Mouse (Mus musculus) liver, embryonic 15.5 days (tissue): Measurements from ENCODE around the gene Dkkl1. TPM values are rescaled to one million over a fixed set of nuclear protein-coding genes. Genes with fewer than 3 reads are reported as not detected.

Source experiments
- ATAC-seq: fragments of 200-750 bp; cut with Nextera tagmentation; 2 replicates; pipeline ENCODE4 v1.8.0; 2017; ENCODE audit warnings: moderate number of reproducible peaks, mild to moderate bottlenecking, moderate library complexity; ENCODE audit not compliant: insufficient read depth
- H3K27ac ChIP-seq: fragments of 300-500 bp; sonication (generic); replicated peaks from 2 replicates; pipeline ENCODE4 v1.5.1; 2015; ENCODE audit warnings: mild to moderate bottlenecking, inconsistent platforms
- H3K27me3 ChIP-seq: fragments of 300-500 bp; sonication (generic); 2 replicates; pipeline ENCODE4 v1.6.1; 2015; ENCODE audit warnings: mild to moderate bottlenecking, inconsistent platforms
- H3K36me3 ChIP-seq: fragments of 300-500 bp; sonication (generic); replicated peaks from 2 replicates; pipeline ENCODE4 v1.6.1; 2015; ENCODE audit warnings: moderate library complexity, mild to moderate bottlenecking, inconsistent platforms
- H3K4me1 ChIP-seq: fragments of 300-500 bp; sonication (generic); replicated peaks from 2 replicates; pipeline ENCODE4 v1.6.1; 2015; ENCODE audit warnings: inconsistent platforms
- H3K4me2 ChIP-seq: fragments of 300-500 bp; sonication (generic); 2 replicates; pipeline ENCODE4 v1.6.1; 2015; ENCODE audit warnings: moderate library complexity, mild to moderate bottlenecking, inconsistent platforms
- H3K4me3 ChIP-seq: fragments of 300-500 bp; sonication (generic); replicated peaks from 2 replicates; pipeline ENCODE4 v1.5.1; 2015; ENCODE audit warnings: mild to moderate bottlenecking, inconsistent platforms
- H3K9ac ChIP-seq: fragments of 300-500 bp; sonication (generic); 2 replicates; pipeline ENCODE4 v1.6.1; 2015; ENCODE audit warnings: moderate library complexity, mild to moderate bottlenecking, inconsistent platforms
- H3K9me3 ChIP-seq: fragments of 300-500 bp; sonication (generic); replicated peaks from 2 replicates; pipeline ENCODE4 v1.6.1; 2016; ENCODE audit warnings: inconsistent platforms
- WGBS: fragments of 180-500 bp; shearing (Covaris S2); methylation state at CpG from one replicate; pipeline ENCODE4 v1.1.7; 2015; ENCODE audit warnings: mixed read lengths; ENCODE audit not compliant: insufficient replicate concordance; 5-methylcytosine and 5-hydroxymethylcytosine counted together
- polyA plus RNA-seq: library from polyadenylated mRNA; unstranded; fragments of >200 nt; fragmentation: Nextera tagmentation; extraction: Ambion mirVana; gene quantifications from 2 replicates; pipeline ENCODE4 v1.2.1, GENCODE M21; 2015

Gene Dkkl1
- polyA plus RNA-seq, 1 experiment from 2014 or later = 2.4 TPM

DNA sequence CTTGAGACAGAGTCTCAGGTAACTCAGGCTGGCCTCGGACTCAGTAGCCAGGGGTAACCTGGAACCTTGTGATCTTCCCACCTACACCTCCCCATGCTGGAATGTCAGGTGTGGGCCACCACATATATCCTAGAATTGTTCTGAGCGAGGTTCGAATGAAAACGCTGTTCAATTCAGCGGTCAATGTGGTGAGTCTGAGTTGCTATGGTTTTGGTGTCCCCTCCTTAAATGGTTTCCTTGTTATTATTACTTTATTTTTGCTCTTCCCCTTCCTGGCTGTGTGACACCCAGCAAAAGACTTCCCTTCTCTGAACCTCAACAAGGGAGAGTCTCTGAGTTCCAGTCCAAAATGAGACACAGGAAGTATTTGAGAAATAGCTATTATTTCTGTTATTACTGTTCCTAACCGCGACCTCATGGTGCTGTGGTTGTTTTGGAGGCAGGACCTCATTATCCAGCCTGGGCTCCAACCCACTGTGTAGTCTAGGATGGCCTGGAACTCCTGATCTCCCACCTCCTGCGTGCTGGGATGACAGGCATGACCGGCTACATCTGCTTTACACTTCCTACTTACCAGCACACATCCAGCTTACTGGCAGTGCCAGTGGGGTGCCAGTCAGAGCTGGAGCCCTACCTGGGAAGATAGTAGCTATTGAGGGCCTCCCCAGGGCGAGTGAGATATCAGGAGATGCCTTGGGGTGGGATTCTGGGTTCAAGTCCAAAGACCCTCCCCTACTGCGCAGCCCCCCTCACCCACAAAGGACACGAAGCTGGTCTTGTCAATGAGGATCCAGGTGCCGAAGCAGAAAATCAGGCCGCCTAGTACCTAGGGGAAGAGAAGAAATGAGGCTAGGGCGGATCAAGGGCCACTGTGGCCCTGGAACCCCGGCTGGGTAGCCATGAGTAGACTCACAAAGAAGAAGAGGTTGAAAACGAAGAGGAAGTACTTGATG, 26.1 kb upstream of the Dkkl1 start:
- H3K4me2 ChIP-seq = peak overlapping the region; percentile 80
- H3K4me3 ChIP-seq = peak overlapping the region; percentile 52
- 35% methylated on average over 17 of the region's 17 CpGs for WGBS
- peak overlapping the region; percentile 37; the same call in 1 of the 2 replicates for H3K9ac ChIP-seq
- peak overlapping the region; percentile 73 for H3K27ac ChIP-seq
- H3K27me3 ChIP-seq = peaks cover 9% of the 10 kb centered on the region
- peaks cover 43% of the 10 kb centered on the region for H3K4me1 ChIP-seq
- no peaks in the 10 kb centered on the region for H3K9me3 ChIP-seq
- 0 out of 2 replicates have a peak, but pooled peaks cover 1% of the 10 kb centered on the region for H3K36me3 ChIP-seq
- ATAC-seq = 0 out of 2 replicates have a peak, but pooled peaks have one; percentile 11

DNA sequence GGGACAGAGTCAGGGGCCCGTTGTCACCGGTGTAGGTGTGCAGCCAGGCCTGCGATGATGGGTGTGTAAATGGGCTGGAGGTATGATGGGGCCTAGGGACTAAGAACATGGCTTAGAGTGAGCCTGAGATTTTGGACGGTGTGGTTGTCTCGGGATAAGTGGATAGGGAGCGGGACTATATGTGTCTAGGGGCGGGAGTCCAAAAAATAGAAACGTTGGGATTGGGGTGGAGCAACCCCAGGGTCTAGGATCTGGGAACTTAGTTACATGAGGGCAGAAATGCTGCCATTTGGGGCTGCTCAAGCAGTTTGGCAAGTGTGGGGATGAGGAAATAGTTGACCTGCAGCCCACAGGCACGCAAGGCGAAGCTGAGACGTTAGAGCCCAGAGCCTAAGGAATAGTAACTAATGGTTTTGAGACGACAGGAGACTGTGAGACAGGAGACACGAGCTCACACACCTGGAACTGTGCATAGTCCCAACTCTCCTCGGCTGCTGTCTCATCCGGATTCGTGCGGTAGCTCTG, 23.8 kb upstream of the Dkkl1 start:
- Histone ChIP-seq H3K27me3 (peaks cover 3% of the 10 kb centered on the region), H3K36me3 (0 out of 2 replicates have a peak, but pooled peaks cover 3% of the 10 kb centered on the region), H3K9ac (no peak overlapping the region), H3K4me3 (no peak overlapping the region), H3K9me3 (no peaks in the 10 kb centered on the region), H3K4me1 (peaks cover 46% of the 10 kb centered on the region), H3K4me2 (peak overlapping the region; percentile 39; the same call in 1 of the 2 replicates), H3K27ac (no peak overlapping the region)
- 61% methylated on average over 17 of the region's 17 CpGs for WGBS
- no peak for ATAC-seq

DNA sequence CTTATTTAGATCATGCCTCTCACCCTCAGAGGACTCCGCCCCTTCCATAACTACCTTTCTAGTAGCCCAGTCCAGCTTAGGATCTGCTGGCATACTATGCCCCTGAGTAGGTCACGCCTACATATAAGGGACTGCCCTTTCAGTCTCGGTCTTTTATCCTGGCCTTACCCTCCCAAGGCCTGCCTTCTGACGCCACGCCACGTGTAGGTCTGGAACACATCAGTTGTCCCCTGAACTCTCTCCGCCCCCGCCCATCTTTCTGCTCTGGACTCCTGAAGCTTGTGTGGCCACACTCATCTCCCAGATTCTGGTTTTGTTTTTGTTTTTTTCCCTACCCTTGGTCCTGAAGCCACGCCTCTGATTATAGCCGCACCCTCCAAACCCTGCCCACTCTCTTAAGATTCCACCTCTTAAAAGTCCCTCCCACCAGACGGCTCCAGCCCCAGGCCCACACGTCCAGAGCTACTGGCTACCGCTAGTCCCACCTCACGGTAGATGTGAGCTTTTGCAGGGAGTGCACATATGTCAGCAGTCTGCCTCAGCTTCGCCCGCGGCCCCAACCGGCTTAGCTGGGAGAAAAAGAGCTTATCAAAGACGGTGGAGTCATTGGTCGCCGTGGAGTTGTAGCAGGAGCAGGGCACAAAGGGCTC, 23.1 kb upstream of the Dkkl1 start:
- H3K9me3 ChIP-seq = no peaks in the 10 kb centered on the region
- peaks cover 46% of the 10 kb centered on the region for H3K4me1 ChIP-seq
- no peak overlapping the region for H3K9ac ChIP-seq
- 0 out of 2 replicates have a peak overlapping the region, but pooled peaks have one; percentile 10 for H3K4me3 ChIP-seq
- WGBS = 39% methylated on average over 21 of the region's 21 CpGs
- H3K4me2 ChIP-seq = peak overlapping the region; percentile 39
- H3K27ac ChIP-seq = no peak overlapping the region
- H3K27me3 ChIP-seq = no peaks in the 10 kb centered on the region; the same call in 1 of the 2 replicates
- H3K36me3 ChIP-seq = 0 out of 2 replicates have a peak, but pooled peaks cover 3% of the 10 kb centered on the region
- no peak for ATAC-seq

GRCm38 (mm10) chr7:45234333-45234841, 22.4 kb upstream of the Dkkl1 start:
- H3K4me2 ChIP-seq = peak overlapping the region; percentile 39
- no peak overlapping the region for H3K4me3 ChIP-seq
- ATAC-seq = no peak
- H3K36me3 ChIP-seq = 0 out of 2 replicates have a peak, but pooled peaks cover 3% of the 10 kb centered on the region
- no peak overlapping the region for H3K9ac ChIP-seq
- H3K4me1 ChIP-seq = peaks cover 46% of the 10 kb centered on the region
- 63% methylated on average over 29 of the region's 29 CpGs for WGBS
- H3K9me3 ChIP-seq = no peaks in the 10 kb centered on the region
- no peak overlapping the region for H3K27ac ChIP-seq
- H3K27me3 ChIP-seq = no peaks in the 10 kb centered on the region; the same call in 1 of the 2 replicates

GRCm38 (mm10) chr7:45233580-45234332, 21.8 kb upstream of the Dkkl1 start:
- ATAC-seq = no peak
- H3K36me3 ChIP-seq = 0 out of 2 replicates have a peak, but pooled peaks cover 3% of the 10 kb centered on the region
- H3K9me3 ChIP-seq = no peaks in the 10 kb centered on the region
- H3K27me3 ChIP-seq = no peaks in the 10 kb centered on the region; the same call in 1 of the 2 replicates
- H3K4me3 ChIP-seq = no peak overlapping the region
- H3K27ac ChIP-seq = no peak overlapping the region
- H3K4me1 ChIP-seq = peaks cover 39% of the 10 kb centered on the region
- WGBS = 50% methylated on average over 20 of the region's 20 CpGs
- peak overlapping the region; percentile 33 for H3K4me2 ChIP-seq
- no peak overlapping the region for H3K9ac ChIP-seq

GRCm38 (mm10) chr7:45232716-45233465, 20.9 kb upstream of the Dkkl1 start:
- no peak overlapping the region for H3K4me2 ChIP-seq
- H3K4me3 ChIP-seq = no peak overlapping the region
- no peak overlapping the region for H3K9ac ChIP-seq
- H3K4me1 ChIP-seq = peaks cover 31% of the 10 kb centered on the region
- WGBS = 51% methylated on average over 13 of the region's 13 CpGs
- no peak overlapping the region for H3K27ac ChIP-seq
- H3K9me3 ChIP-seq = no peaks in the 10 kb centered on the region
- ATAC-seq = no peak
- 0 out of 2 replicates have a peak, but pooled peaks cover 3% of the 10 kb centered on the region for H3K36me3 ChIP-seq
- H3K27me3 ChIP-seq = no peaks in the 10 kb centered on the region; the same call in 1 of the 2 replicates

DNA sequence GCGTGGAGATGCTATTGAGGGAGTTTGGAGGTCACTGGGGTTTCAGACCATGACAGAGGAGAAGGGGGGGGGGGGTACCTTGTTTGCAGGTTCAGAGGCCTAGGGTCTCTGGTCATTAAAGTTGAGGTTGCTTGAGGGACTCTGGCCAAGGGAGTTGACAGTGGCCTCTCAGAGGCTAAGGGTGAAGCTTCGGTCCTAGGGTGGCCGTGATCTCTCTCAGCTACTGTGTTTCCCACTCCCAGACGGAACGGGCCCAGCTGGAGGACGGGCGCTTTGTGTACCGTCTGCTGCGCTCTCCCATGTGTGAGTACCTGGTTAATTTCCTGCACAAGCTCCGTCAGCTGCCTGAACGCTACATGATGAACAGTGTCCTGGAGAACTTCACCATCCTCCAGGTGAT, 20.0 kb upstream of the Dkkl1 start:
- no peak overlapping the region for H3K27ac ChIP-seq
- no peak overlapping the region for H3K4me3 ChIP-seq
- H3K36me3 ChIP-seq = 0 out of 2 replicates have a peak, but pooled peaks cover 3% of the 10 kb centered on the region
- H3K9ac ChIP-seq = no peak overlapping the region
- no peaks in the 10 kb centered on the region for H3K9me3 ChIP-seq
- WGBS = 78% methylated on average over 11 of the region's 11 CpGs
- H3K27me3 ChIP-seq = no peaks in the 10 kb centered on the region; the same call in 1 of the 2 replicates
- peaks cover 30% of the 10 kb centered on the region for H3K4me1 ChIP-seq
- no peak overlapping the region for H3K4me2 ChIP-seq
- ATAC-seq = no peak

DNA sequence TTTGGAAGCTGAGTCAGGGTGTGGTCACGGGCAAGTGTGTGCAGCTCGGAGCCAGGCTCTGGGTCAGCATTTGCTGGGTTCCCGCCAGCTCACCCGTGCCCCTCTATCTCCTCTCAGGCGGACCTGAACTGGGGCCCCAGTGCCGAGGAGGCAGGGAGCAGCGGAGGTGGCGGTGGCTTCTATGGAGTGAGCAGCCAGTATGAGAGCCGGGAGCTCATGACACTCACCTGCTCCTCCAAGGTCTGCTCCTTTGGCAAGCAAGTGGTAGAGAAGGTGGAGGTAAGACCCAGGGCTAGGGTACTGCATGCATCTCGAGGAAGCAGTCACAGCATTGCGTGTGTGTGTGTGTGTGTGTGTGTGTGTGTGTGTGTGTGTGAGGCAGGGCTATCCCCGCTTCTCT, 19.2 kb upstream of the Dkkl1 start:
- Histone ChIP-seq H3K9me3 (no peaks in the 10 kb centered on the region), H3K27me3 (no peaks in the 10 kb centered on the region; the same call in 1 of the 2 replicates), H3K4me2 (no peak overlapping the region), H3K4me3 (no peak overlapping the region), H3K27ac (no peak overlapping the region), H3K4me1 (peaks cover 30% of the 10 kb centered on the region), H3K9ac (no peak overlapping the region), H3K36me3 (0 out of 2 replicates have a peak, but pooled peaks cover 3% of the 10 kb centered on the region)
- 71% methylated on average over 12 of the region's 12 CpGs for WGBS
- ATAC-seq = no peak

DNA sequence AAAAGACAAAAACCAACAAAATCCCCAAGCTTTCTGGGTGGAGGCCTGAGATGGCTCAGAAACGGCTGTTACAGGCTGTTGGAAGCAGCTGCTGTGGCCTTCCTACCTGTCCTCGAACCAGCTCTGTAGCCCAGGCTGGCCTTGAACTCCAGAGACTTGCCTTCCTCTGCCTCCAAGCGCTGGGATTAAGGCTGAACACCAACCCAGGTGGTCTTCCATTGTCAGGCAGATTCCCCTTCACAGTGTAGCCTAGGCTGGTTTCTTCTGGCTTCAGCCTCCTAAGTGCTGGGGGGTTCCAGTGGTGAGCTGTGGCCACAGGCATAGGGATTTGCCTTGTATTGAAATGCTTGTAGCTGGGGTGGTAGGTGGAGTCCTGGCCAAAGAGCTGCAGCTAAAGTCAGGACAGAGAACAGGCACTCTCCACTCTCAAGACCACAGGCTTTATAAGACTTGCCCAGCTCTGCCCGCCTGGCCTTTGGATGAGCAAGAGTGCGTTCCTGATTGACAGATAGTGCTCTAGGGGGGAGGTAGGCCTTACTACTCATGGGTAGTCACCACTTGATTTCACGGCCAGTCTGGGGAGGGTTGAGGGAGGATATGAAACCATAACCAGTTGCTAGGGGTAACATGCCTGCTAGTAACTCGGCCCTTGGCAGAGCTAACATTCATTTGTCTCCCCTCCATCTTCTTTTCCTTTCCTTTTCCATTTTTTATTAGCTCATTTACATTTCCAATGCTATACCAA, 17.7 kb upstream of the Dkkl1 start:
- H3K36me3 ChIP-seq = 0 out of 2 replicates have a peak, but pooled peaks cover 3% of the 10 kb centered on the region
- H3K9ac ChIP-seq = no peak overlapping the region
- no peaks in the 10 kb centered on the region for H3K9me3 ChIP-seq
- H3K4me1 ChIP-seq = peaks cover 18% of the 10 kb centered on the region
- no peak overlapping the region for H3K4me2 ChIP-seq
- no peak for ATAC-seq
- 68% methylated on average over 7 of the region's 7 CpGs for WGBS
- H3K27ac ChIP-seq = no peak overlapping the region
- no peaks in the 10 kb centered on the region; the same call in 1 of the 2 replicates for H3K27me3 ChIP-seq
- no peak overlapping the region for H3K4me3 ChIP-seq
